Mouse (Mus musculus) C2C12 (cell line): Measurements from ENCODE around the gene Megf11.

ENCODE experiments used
- CEBPB ChIP-seq: IDR thresholded peaks from one replicate; pipeline ENCODE4 v1.6.1; 2011; ENCODE audit warnings: low read depth, mild to moderate bottlenecking, control low read depth, moderate library complexity
- CTCF ChIP-seq: IDR thresholded peaks from one replicate; pipeline ENCODE4 v1.5.1; 2011; ENCODE audit not compliant: control insufficient read depth, insufficient read depth, insufficient read length
- MAX ChIP-seq: IDR thresholded peaks from one replicate; pipeline ENCODE4 v1.6.1; 2011; ENCODE audit warnings: mild to moderate bottlenecking, control low read depth
- USF1 ChIP-seq: IDR thresholded peaks from one replicate; pipeline ENCODE4 v1.6.1; 2011; ENCODE audit warnings: low read depth, mild to moderate bottlenecking, control low read depth, moderate library complexity

GRCm38 (mm10) chr9:64420471-64420870 is 35.0 kb downstream of the Megf11 start:
- TF ChIP-seq CTCF = no peak
- TF ChIP-seq MAX = no peak
- no peak for TF ChIP-seq CEBPB
- TF ChIP-seq USF1 = no peak
